Mouse (Mus musculus): Measurements from ENCODE around the gene Cys1. TPM values are rescaled to one million over a fixed set of nuclear protein-coding genes. Genes with fewer than 3 reads are reported as not detected.

The Cys1 gene
- polyA plus RNA-seq, 1 experiment from 2014 or later = 0.97 TPM

DNA sequence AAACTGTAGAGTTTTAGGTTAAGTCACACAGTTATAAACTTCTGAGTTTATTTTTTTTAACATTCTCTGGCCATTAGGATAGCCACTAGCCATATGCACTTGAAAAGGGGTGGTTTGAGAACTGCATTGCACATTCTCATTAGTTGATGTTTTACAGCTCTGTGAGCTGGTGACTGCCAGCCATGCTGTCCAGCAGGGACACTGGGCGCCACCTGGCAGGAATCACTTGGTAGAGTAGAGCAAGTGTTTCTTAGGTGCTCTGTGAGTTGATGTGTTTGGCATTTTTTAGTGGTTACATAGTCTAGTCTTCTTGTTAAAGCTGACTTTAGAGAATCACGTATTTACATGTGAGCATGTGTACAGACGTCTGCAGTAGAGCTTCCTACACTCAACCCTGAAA, 25.2 kb downstream of the Cys1 start:
- peaks cover 31% of the 10 kb centered on the region for H3K36me3 ChIP-seq (ENCODE audit: control insufficient read depth, insufficient read depth)
- peak overlapping the region; percentile 20; the same call in 1 of the 2 replicates for H3K9ac ChIP-seq (ENCODE audit: low read length)
- no peak overlapping the region for H3K27ac ChIP-seq (ENCODE audit: low read length)
- no peaks in the 10 kb centered on the region for H3K9me3 ChIP-seq (replicated peaks; ENCODE audit: control insufficient read depth, low read length)
- no peak overlapping the region for H3K4me2 ChIP-seq (ENCODE audit: low read depth, low read length)
- no peak for ATAC-seq (replicated peaks; ENCODE audit: extremely low read depth, insufficient read depth, low FRiP score)
- H3K27me3 ChIP-seq (ENCODE audit: control insufficient read depth, insufficient read depth, low read length) = no peaks in the 10 kb centered on the region
- no peak overlapping the region for H3K4me3 ChIP-seq (ENCODE audit: low read length)
- 71% methylated on average over 3 of the region's 3 CpGs for WGBS
- H3K4me1 ChIP-seq (ENCODE audit: control insufficient read depth, insufficient read depth, low read length) = peaks cover 64% of the 10 kb centered on the region

DNA sequence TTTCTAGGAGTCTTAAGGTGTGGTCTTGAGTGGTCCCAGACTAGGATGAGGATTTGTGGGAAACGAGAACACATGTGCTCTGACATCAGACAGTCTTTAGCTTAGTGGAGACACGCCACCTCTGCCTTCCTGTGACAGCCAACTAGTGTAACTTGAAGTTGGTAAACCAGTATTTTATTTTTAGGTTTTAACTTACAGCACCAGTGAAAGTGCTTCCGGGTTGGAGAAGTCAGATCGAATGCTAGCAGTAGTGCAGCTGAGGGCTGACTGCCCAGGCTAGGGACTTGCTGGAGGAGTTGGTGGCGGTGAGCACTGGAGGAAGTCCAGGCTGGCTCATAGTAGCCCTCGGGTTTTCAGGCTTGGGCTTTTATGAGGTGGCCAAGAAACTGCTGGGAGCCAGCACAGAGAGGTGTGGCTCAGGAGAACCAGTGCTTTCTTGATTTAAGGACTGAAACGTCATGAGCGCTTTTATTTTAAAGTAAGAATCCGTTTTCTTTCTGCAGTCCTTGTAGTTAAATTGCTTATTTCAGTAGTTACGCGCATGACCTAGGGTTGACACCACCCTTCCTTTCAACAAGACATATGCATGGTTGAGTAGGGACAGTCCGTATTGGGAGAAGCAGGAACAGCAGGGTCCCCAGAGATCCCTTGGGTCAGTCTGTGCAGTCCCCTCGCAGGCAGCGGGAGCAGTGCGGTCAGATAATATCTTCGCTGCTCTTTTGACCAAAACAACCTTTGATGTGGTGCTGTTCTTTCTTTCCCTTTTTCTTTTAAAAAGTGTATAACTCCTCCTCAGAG, 27.3 kb downstream of the Cys1 start:
- Histone ChIP-seq H3K27me3 (ENCODE audit: control insufficient read depth, insufficient read depth, low read length) (no peaks in the 10 kb centered on the region), H3K27ac (ENCODE audit: low read length) (no peak overlapping the region), H3K4me1 (ENCODE audit: control insufficient read depth, insufficient read depth, low read length) (peaks cover 65% of the 10 kb centered on the region), H3K4me2 (ENCODE audit: low read depth, low read length) (no peak overlapping the region), H3K4me3 (ENCODE audit: low read length) (no peak overlapping the region), H3K36me3 (ENCODE audit: control insufficient read depth, insufficient read depth) (peaks cover 21% of the 10 kb centered on the region), H3K9me3 (replicated peaks; ENCODE audit: control insufficient read depth, low read length) (no peaks in the 10 kb centered on the region), H3K9ac (ENCODE audit: low read length) (no peak overlapping the region)
- ATAC-seq (replicated peaks; ENCODE audit: extremely low read depth, insufficient read depth, low FRiP score) = no peak
- 80% methylated on average over 16 of the region's 16 CpGs for WGBS

DNA sequence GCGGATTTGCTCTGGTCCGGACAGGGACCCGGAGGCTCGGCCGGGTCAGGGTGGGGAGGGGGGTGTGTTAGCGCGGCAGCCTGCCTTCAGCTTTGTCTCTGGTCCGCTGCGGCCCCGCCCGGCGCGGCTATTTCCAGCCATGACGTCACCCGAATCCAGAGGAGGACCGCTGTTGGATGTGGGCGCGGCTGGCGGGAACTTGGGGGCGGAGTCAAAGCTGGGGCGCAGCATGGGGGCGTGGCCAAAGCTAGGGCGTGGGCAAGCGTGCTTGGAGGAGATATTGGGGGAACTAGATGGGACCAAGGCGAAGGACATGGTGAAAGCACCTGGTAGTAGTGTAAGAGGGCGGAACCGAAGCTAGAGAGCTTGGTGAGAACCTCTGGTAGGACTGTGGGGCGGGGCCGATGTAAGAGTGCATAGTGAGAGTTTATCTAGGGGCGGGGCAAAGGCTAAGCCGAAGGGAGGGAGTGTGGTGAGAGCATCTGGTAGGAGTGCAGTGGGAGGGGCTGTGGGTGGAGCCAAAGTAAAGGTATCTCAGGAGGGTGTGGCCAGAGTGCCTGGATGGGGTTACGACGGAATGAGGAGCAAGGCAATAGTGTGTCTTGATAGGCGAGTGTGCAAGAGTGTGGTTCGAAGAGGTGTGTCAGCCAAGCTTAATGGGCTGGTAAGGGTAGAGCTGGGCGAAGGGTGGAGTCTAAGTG, 29.8 kb downstream of the Cys1 start:
- WGBS = under 1% methylated on average over 36 of the region's 36 CpGs
- Histone ChIP-seq H3K4me3 (ENCODE audit: low read length) (peak overlapping the region; percentile 98), H3K9ac (ENCODE audit: low read length) (peak overlapping the region; percentile 99), H3K27ac (ENCODE audit: low read length) (peak overlapping the region; percentile 98), H3K27me3 (ENCODE audit: control insufficient read depth, insufficient read depth, low read length) (no peaks in the 10 kb centered on the region), H3K4me2 (ENCODE audit: low read depth, low read length) (peak overlapping the region; percentile 73), H3K9me3 (replicated peaks; ENCODE audit: control insufficient read depth, low read length) (no peaks in the 10 kb centered on the region), H3K36me3 (ENCODE audit: control insufficient read depth, insufficient read depth) (peaks cover 19% of the 10 kb centered on the region), H3K4me1 (ENCODE audit: control insufficient read depth, insufficient read depth, low read length) (peaks cover 50% of the 10 kb centered on the region)
- peak; percentile 80 for ATAC-seq (replicated peaks; ENCODE audit: extremely low read depth, insufficient read depth, low FRiP score)

DNA sequence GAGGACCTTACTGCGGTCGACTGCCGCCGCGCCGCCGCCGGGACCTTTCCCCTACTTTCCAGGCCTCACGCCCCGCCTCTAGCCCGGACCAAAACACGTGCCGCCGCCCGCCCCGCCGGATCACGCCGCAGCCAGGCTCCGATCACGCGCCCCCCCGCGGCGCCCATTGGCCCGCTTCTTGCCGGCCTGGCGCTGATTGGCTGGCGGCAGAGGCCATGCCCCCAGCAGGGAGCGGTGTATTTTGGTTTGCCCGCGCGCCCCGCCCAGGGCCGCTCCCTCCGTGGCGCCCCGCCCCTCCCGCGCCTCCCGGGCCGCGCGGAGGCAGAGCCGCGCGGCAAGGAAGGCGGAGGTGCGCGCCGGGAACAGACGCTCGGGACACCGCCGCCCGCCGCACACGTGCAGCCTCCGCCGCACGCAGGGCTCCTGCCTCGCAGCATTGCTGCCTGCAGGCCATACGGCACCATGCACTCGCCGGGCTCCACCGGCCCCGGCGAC, 30.5 kb downstream of the Cys1 start, which contains the start of gene Klf11:
Gene Klf11 (plus strand): TSS at position 212 of the 495 bp plus-strand sequence.
- peak within 1 kb of the TSS; percentile 98 for H3K4me3 ChIP-seq (ENCODE audit: low read length)
- no peaks in the 10 kb centered on the region for H3K27me3 ChIP-seq (ENCODE audit: control insufficient read depth, insufficient read depth, low read length)
- H3K36me3 ChIP-seq (ENCODE audit: control insufficient read depth, insufficient read depth) = peaks cover 19% of the 10 kb centered on the region
- H3K4me2 ChIP-seq (ENCODE audit: low read depth, low read length) = peak within 1 kb of the TSS; percentile 82
- H3K27ac ChIP-seq (ENCODE audit: low read length) = peak within 1 kb of the TSS; percentile 98
- ATAC-seq (replicated peaks; ENCODE audit: extremely low read depth, insufficient read depth, low FRiP score) = peak; percentile 94
- WGBS = under 1% methylated on average over 66 of the region's 68 CpGs
- H3K9ac ChIP-seq (ENCODE audit: low read length) = peak within 1 kb of the TSS; percentile 99
- H3K4me1 ChIP-seq (ENCODE audit: control insufficient read depth, insufficient read depth, low read length) = peaks cover 44% of the 10 kb centered on the region
- H3K9me3 ChIP-seq (replicated peaks; ENCODE audit: control insufficient read depth, low read length) = no peaks in the 10 kb centered on the region

DNA sequence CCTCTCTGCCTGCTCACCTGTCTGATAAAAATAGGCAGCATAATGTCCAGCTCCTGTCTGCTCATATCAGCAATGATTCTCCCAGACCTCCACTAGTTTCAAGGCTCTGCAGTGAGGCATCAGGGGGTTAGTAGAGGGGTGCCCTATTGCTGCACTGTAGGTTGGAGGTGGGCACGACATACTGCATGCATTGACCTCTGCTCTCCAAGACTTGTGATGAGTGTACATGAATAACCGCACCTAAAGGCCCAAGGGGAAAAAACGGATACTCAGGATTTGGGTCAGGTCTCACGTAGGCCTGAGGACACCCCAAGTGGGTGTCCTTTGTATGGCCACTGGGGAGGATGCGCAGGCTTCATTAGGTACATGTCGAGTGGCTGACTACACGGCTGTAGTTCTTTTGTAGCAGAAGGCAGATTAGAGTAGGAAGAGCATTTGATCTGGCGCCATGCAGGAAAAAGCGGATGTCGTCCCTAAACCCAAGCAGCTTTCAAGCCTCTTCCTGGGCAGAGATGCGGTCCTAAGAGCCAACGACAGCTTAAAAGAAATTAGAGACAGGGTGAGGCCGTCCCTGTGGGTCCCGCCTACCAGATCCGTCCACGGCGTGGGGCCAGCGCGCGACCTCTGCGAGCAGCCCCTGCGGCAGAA, 31.1 kb downstream of the Cys1 start:
- Histone ChIP-seq H3K4me2 (ENCODE audit: low read depth, low read length) (peak overlapping the region; percentile 82), H3K4me1 (ENCODE audit: control insufficient read depth, insufficient read depth, low read length) (peaks cover 38% of the 10 kb centered on the region), H3K4me3 (ENCODE audit: low read length) (peak overlapping the region; percentile 98), H3K27me3 (ENCODE audit: control insufficient read depth, insufficient read depth, low read length) (no peaks in the 10 kb centered on the region), H3K27ac (ENCODE audit: low read length) (peak overlapping the region; percentile 94), H3K36me3 (ENCODE audit: control insufficient read depth, insufficient read depth) (peaks cover 16% of the 10 kb centered on the region), H3K9ac (ENCODE audit: low read length) (peak overlapping the region; percentile 82), H3K9me3 (replicated peaks; ENCODE audit: control insufficient read depth, low read length) (no peaks in the 10 kb centered on the region)
- no peak; the same call in 1 of the 2 replicates for ATAC-seq (replicated peaks; ENCODE audit: extremely low read depth, insufficient read depth, low FRiP score)
- WGBS = 5% methylated on average over 22 of the region's 22 CpGs

DNA sequence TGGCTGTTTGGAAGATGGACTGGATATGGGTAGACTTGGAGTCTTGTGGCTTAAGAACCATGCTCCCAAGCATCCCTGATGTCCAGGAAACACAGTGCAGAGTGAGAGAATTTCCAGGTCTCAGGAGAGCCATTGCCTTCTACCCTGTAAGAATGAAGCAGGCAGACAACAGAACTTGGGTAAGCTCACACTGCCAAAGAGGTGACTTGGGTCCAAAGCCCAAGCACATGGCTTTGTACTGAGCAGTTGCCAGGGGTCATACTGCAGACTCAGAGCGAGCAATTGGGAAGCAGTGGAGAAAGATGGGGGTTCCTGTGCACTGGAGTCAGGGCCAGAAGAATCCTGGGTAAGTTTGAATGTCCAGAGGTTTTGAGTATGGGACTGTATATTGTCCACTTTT, 33.5 kb downstream of the Cys1 start:
- Histone ChIP-seq H3K4me3 (ENCODE audit: low read length) (no peak overlapping the region), H3K9ac (ENCODE audit: low read length) (no peak overlapping the region), H3K9me3 (replicated peaks; ENCODE audit: control insufficient read depth, low read length) (no peaks in the 10 kb centered on the region), H3K27ac (ENCODE audit: low read length) (no peak overlapping the region), H3K36me3 (ENCODE audit: control insufficient read depth, insufficient read depth) (no peaks in the 10 kb centered on the region), H3K4me2 (ENCODE audit: low read depth, low read length) (no peak overlapping the region), H3K27me3 (ENCODE audit: control insufficient read depth, insufficient read depth, low read length) (no peaks in the 10 kb centered on the region), H3K4me1 (ENCODE audit: control insufficient read depth, insufficient read depth, low read length) (peaks cover 27% of the 10 kb centered on the region)
- no peak for ATAC-seq (replicated peaks; ENCODE audit: extremely low read depth, insufficient read depth, low FRiP score)
- WGBS = 66% methylated on average over 1 of the region's 1 CpGs

DNA sequence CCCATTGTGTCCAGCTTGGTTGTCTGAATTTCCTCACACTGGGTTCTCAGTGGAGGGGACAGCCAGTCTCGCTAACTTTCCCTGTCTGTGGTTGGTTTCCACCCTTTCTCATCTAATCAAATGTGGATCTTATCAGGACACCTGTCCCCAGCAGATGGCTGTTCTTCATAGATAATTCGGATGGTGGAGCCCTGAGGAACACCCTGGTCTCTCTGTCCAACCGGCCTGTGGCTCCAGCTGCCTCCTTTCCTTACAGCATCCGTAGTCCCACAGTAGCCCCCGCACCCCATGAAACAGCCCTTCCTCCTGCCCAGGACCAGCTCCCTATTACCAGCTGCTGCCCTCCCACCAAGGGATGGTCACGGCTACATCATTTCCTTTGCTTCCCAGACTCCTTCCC, 35.7 kb downstream of the Cys1 start:
- no peak overlapping the region for H3K9ac ChIP-seq (ENCODE audit: low read length)
- no peak overlapping the region for H3K4me3 ChIP-seq (ENCODE audit: low read length)
- no peaks in the 10 kb centered on the region for H3K9me3 ChIP-seq (replicated peaks; ENCODE audit: control insufficient read depth, low read length)
- 71% methylated on average over 6 of the region's 6 CpGs for WGBS
- H3K27ac ChIP-seq (ENCODE audit: low read length) = no peak overlapping the region
- no peaks in the 10 kb centered on the region for H3K27me3 ChIP-seq (ENCODE audit: control insufficient read depth, insufficient read depth, low read length)
- no peak overlapping the region for H3K4me2 ChIP-seq (ENCODE audit: low read depth, low read length)
- peaks cover 23% of the 10 kb centered on the region for H3K4me1 ChIP-seq (ENCODE audit: control insufficient read depth, insufficient read depth, low read length)
- no peak for ATAC-seq (replicated peaks; ENCODE audit: extremely low read depth, insufficient read depth, low FRiP score)
- no peaks in the 10 kb centered on the region for H3K36me3 ChIP-seq (ENCODE audit: control insufficient read depth, insufficient read depth)

DNA sequence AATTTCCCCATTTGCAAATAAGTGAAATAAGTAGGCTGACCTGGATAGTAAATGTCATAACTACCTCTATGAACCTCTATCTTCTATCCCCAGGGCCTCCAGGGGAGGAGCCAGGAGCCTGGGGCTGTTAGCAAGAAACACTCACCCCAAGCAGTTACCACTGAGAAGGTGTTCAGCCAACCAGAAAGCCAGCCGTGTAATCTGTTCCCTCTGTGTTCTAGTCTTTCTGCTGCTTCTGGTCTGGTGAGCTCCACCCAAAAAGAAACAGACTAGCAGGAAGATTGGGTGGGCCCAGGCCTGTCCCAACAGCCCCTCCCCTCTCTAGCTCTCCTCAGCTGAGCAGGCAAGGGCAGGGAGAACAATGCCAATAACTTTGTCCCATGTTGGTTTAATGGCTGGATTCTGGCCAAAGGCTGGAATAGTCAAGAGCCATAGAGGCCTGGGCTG, 37.5 kb downstream of the Cys1 start:
- Histone ChIP-seq H3K9ac (ENCODE audit: low read length) (no peak overlapping the region; the same call in 1 of the 2 replicates), H3K27me3 (ENCODE audit: control insufficient read depth, insufficient read depth, low read length) (no peaks in the 10 kb centered on the region), H3K36me3 (ENCODE audit: control insufficient read depth, insufficient read depth) (no peaks in the 10 kb centered on the region), H3K4me3 (ENCODE audit: low read length) (no peak overlapping the region), H3K27ac (ENCODE audit: low read length) (peak overlapping the region; percentile 46; the same call in 1 of the 2 replicates), H3K4me2 (ENCODE audit: low read depth, low read length) (no peak overlapping the region), H3K4me1 (ENCODE audit: control insufficient read depth, insufficient read depth, low read length) (peaks cover 14% of the 10 kb centered on the region), H3K9me3 (replicated peaks; ENCODE audit: control insufficient read depth, low read length) (no peaks in the 10 kb centered on the region)
- ATAC-seq (replicated peaks; ENCODE audit: extremely low read depth, insufficient read depth, low FRiP score) = peak; percentile 50
- 8% methylated on average over 1 of the region's 1 CpGs for WGBS
